Mouse (Mus musculus) retina, adult 2 months (tissue): ENCODE measurements at regions not wholly inside any gene's neighbourhood (a gene's known extent, or its start where the extent isn't known, plus 50 kb on each side); places are given as distances from the start of the nearest gene placed in this dataset.
"Not testable (repeated sequence)": the region's sequence is repeated elsewhere in the genome, so short reads cannot be mapped to it uniquely, and the experiment has no call there.

Experiments used
- DNase-seq: peaks from one replicate; pipeline ENCODE4 v3.0.0-alpha.2; 2012; ENCODE audit warnings: low read depth, low spot score

- no peak for DNase-seq
Observed at GRCm38 (mm10) chr17:50397324-50397723, 103.9 kb upstream of the Dazl start.

- DNase-seq = peak; percentile 45
Observed at GRCm38 (mm10) chr17:50407249-50407990, 101.8 kb upstream of the Plcl2 start.

GRCm38 (mm10) chr17:50408581-50408980 is 100.6 kb upstream of the Plcl2 start:
- no peak for DNase-seq

GRCm38 (mm10) chr17:50409271-50409670 is 99.9 kb upstream of the Plcl2 start:
- DNase-seq = no peak

- no peak for DNase-seq
Observed at GRCm38 (mm10) chr17:50409895-50410294, 99.3 kb upstream of the Plcl2 start.

- DNase-seq = no peak
Observed at GRCm38 (mm10) chr17:50410296-50410695, 98.9 kb upstream of the Plcl2 start.

GRCm38 (mm10) chr17:50412446-50412845 is 96.8 kb upstream of the Plcl2 start:
- DNase-seq = no peak

- DNase-seq = no peak
Observed at GRCm38 (mm10) chr17:50413916-50414315, 95.3 kb upstream of the Plcl2 start.

GRCm38 (mm10) chr17:50415331-50416005 is 93.7 kb upstream of the Plcl2 start:
- DNase-seq = no peak

- DNase-seq = no peak
Observed at GRCm38 (mm10) chr17:50416119-50416518, 93.1 kb upstream of the Plcl2 start.

GRCm38 (mm10) chr17:50416538-50417113 is 92.6 kb upstream of the Plcl2 start:
- no peak for DNase-seq

GRCm38 (mm10) chr17:50418863-50419383 is 90.3 kb upstream of the Plcl2 start:
- DNase-seq = no peak

- not testable (repeated sequence) for DNase-seq
Observed at GRCm38 (mm10) chr17:50419551-50419950, 89.7 kb upstream of the Plcl2 start.

- no peak for DNase-seq
Observed at GRCm38 (mm10) chr17:50419966-50420365, 89.2 kb upstream of the Plcl2 start.

GRCm38 (mm10) chr17:50420690-50421089 is 88.5 kb upstream of the Plcl2 start:
- DNase-seq = no peak

- DNase-seq = no peak
Observed at GRCm38 (mm10) chr17:50421476-50421875, 87.7 kb upstream of the Plcl2 start.

GRCm38 (mm10) chr17:50425110-50425509 is 84.1 kb upstream of the Plcl2 start:
- DNase-seq = no peak

GRCm38 (mm10) chr17:50425531-50425930 is 83.7 kb upstream of the Plcl2 start:
- DNase-seq = no peak

- no peak for DNase-seq
Observed at GRCm38 (mm10) chr17:50426146-50426545, 83.1 kb upstream of the Plcl2 start.

- DNase-seq = no peak
Observed at GRCm38 (mm10) chr17:50427331-50428003, 81.7 kb upstream of the Plcl2 start.

GRCm38 (mm10) chr17:50428004-50428560 is 81.1 kb upstream of the Plcl2 start:
- DNase-seq = no peak

GRCm38 (mm10) chr17:50432559-50432958 is 76.6 kb upstream of the Plcl2 start:
- DNase-seq = no peak
